Comparison of ENCODE assay signal across 12 mouse cellular contexts in the genomic region with DNA sequence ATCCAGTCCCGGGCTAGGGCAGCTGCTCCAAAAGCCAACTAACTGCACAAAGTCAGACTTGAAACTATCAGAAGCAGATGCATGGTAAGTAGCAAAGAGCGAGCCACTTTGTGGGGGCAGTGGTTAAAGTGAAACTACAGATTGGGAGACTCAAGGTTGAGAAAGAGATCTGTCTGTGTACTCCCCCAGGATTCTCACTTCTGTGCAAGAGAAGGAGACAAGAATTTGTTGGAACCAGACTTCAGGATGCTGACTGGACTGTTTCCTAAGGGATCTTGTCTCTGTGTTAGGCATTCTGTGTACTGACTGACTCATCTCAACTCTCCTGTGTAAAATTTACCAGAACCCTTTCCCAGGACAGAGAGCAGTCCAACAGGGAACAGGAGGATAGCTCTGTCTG.
"Had no signal": no experiment of that assay in that cellular context is flagged by ENCODE, and none has a peak within 500 bp of the region (broad histone marks: within the 10 kb centered on the region; RNA-seq: fewer than 3 reads in every experiment).

No protein-coding gene starts in this region.

- H3K4me3 ChIP-seq: layer of hippocampus, adult 2 months; limb, embryonic 12.5 days; liver, embryonic 13.5 days; lung, embryonic 15.5 days; midbrain, embryonic 15.5 days; neural tube, embryonic 12.5 days had no signal

- ATAC-seq: liver, postnatal 0 days; midbrain, embryonic 15.5 days had no signal

- H3K27ac ChIP-seq: layer of hippocampus, adult 2 months; limb, embryonic 12.5 days; liver, embryonic 13.5 days; lung, embryonic 15.5 days; midbrain, embryonic 15.5 days; neural tube, embryonic 12.5 days had no signal

- H3K4me1 ChIP-seq: limb, embryonic 12.5 days; liver, embryonic 13.5 days; lung, embryonic 15.5 days; midbrain, embryonic 15.5 days; neural tube, embryonic 12.5 days had no signal

- H3K9me3 ChIP-seq: limb, embryonic 12.5 days; liver, embryonic 13.5 days; lung, embryonic 15.5 days; midbrain, embryonic 15.5 days; neural tube, embryonic 12.5 days had no signal

- H3K27me3 ChIP-seq: liver, embryonic 13.5 days; lung, embryonic 15.5 days; midbrain, embryonic 15.5 days; neural tube, embryonic 12.5 days had no signal

- H3K9ac ChIP-seq: limb, embryonic 12.5 days; liver, embryonic 13.5 days; liver, postnatal 0 days; lung, embryonic 15.5 days; midbrain, embryonic 15.5 days; neural tube, embryonic 12.5 days had no signal

- H3K4me2 ChIP-seq: limb, embryonic 12.5 days; liver, embryonic 13.5 days; lung, embryonic 15.5 days; midbrain, embryonic 15.5 days; neural tube, embryonic 12.5 days had no signal

- H3K36me3 ChIP-seq: limb, embryonic 12.5 days; liver, embryonic 13.5 days; lung, embryonic 15.5 days; midbrain, embryonic 15.5 days; neural tube, embryonic 12.5 days had no signal

- DNase-seq: kidney, adult 9 months; kidney, postnatal 10 days; kidney, postnatal 4 days; liver; liver, embryonic 13.5 days; liver, postnatal 0 days; thymus, postnatal 4 days had no signal
